Mouse (Mus musculus) adrenal gland, postnatal 25 days (tissue): ENCODE results near the gene Ncmap. TPM values are rescaled to one million over a fixed set of nuclear protein-coding genes. Genes with fewer than 3 reads are reported as not detected.
A peak's percentile ranks its signal among the peaks of the same experiment; 100 is the strongest.

ENCODE experiments used
- DNase-seq: peaks from one replicate; pipeline ENCODE4 v3.0.0; 2021; ENCODE audit warnings: mixed read lengths
- long read RNA-seq: library from polyadenylated mRNA; stranded (forward); transcript quantifications from one replicate; pipeline ENCODE4 v2.0.0, GENCODE M21; 2021
- total RNA-seq: library from RNA; stranded (reverse); gene quantifications from 2 replicates; pipeline ENCODE4 v1.2.3, GENCODE M21; 2021

The Ncmap gene
- not detected in 2 replicates for total RNA-seq
- long read RNA-seq: 0 reads

DNA sequence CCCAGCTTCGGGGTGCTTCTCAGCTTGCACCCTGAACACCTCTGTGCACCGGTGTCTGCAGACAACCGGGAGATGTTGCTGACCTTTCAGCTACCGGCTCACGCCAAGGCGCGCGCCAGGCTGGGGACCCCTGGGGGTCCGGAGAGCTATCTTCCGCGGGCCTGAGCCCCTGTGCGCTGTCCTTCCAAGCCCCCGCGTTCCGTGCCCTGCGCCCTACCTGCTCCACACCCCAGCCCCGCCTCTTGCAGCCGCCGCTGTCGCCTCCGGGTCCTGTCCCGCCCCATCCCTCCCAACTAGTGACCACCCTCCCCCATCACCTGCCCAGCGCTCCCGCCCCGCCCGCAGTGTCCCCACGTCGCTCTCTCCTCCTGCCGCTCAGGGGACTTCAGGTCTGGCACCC lies at the start of gene Ncmap:
Gene Ncmap (minus strand): TSS at position 237 of the 400 bp plus-strand sequence.
- DNase-seq: no peak

DNA sequence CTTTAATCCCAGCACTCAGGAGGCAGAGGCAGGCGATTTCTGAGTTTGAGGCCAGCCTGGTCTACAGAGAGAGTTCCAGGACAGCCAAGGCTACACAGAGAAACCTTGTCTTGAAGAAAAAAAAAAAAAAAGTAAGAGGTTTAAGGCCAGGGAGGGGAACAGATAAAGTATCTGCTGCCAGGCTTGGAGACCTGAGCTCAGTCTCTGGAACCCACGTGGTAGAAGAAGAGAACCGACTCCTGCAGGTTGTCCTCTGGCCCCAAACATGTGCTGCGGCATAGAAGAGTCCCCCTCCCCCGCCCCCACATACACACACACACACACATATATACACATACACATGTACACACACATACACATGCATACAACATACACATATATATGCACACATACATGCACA lies 44.4 kb upstream of the Ncmap start:
- no peak for DNase-seq

DNA sequence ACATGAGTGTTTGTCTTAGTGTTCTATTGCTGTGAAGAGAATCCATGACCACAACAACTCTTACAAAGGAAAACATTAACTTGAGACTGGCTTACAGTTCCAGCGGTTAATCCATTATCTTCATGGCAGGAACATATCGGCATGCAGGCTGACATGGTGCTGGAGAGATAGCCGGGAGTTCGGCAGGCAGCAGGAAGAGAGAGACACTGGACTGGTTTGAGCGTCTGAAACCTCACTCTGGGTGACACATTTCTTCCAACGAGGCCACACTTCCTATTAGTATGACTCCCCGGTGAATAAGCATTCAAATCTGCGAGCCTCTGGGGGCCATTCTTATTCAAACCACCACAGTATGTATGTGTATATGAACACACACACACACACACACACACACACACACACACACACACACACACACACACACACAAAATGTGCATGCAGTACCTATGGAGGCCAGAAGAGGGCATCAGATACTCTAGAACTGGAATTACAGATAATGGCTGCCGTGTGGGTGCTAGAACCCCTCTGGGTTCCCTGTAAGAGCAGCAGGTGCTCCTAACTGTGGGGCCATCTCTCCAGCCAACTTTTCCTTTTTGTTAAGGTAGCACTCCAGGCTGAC lies 42.0 kb upstream of the Ncmap start:
- no peak for DNase-seq

DNA sequence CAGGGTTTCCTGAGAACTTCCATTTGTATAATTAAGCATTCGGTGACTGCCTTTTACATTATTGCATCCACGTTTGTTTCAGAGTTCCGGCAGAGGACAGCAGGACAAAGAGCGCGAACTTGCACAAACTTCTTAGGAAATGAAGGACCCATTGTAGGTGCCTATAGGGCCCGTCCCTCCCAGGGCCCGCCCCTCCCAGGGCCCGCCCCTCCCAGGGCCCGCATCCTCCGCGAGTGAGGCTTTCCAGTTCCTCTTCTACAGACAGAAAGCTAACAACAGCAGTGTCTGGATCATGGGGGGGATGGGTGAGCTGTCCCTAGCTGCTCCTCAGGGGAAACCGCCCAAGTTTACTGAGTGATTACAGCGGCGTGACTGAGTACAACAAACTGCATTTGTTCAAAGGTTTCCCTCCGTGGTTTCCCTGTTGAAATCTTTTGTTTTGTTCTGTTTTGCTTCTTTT lies 41.2 kb upstream of the Ncmap start:
- peak; percentile 47 for DNase-seq

DNA sequence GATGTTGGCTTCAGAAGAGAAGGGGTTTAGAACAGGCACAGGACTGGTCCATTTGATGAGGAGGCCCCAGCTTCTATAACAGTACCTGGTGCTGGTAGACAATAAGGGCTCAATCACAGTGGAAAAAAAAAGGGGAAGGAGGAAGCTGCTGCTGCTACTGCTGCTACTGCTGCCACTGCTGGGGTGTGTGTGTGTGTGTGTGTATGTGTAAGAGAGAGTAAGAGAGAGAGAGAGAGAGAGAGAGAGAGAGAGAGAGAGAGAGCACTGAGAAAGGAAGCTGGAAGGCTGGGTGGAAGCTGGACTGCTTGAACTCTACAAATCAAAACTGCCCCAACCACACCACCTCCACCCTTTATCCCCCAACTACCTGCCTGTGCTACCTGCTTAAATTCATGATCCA lies 39.9 kb upstream of the Ncmap start:
- no peak for DNase-seq

DNA sequence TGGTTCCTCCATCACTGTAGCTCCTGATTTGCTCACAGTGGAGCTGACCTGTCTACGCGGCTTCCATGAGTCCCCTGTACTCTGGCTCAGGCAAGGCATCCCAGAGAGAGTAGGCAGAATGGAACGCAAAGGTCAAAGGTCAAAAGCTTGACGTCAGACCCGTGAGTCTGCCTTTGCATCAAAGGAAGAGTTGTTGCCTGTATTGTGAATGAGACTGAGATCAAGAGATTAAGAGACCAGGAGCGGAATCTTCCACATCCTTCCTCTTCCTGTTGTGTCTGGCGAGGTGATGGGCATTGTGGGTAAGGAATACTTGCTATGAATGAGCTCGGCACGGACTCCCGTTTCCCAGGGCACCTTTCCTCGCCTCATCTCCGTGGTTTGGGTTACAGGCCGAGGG lies 38.3 kb upstream of the Ncmap start:
- peak; percentile 16 for DNase-seq

DNA sequence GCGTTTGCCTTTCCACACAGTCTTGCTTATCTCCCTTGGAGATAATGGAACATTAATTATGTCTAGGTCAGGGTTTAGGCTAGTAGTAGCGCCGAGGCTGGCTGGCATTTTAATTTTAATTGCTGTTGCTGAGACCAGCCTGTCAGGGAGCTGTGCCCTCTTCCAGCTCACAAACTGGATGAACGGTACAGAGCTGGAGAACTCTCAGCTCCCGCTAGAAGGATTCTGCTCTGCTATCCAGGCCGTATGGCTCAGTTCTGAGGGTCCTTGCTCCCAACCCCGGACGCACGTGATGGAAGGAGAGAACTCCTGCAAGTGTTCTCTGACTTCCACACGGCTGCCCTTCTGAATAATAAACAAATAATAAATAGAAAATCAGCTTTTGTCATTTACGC lies 36.4 kb upstream of the Ncmap start:
- DNase-seq: no peak

DNA sequence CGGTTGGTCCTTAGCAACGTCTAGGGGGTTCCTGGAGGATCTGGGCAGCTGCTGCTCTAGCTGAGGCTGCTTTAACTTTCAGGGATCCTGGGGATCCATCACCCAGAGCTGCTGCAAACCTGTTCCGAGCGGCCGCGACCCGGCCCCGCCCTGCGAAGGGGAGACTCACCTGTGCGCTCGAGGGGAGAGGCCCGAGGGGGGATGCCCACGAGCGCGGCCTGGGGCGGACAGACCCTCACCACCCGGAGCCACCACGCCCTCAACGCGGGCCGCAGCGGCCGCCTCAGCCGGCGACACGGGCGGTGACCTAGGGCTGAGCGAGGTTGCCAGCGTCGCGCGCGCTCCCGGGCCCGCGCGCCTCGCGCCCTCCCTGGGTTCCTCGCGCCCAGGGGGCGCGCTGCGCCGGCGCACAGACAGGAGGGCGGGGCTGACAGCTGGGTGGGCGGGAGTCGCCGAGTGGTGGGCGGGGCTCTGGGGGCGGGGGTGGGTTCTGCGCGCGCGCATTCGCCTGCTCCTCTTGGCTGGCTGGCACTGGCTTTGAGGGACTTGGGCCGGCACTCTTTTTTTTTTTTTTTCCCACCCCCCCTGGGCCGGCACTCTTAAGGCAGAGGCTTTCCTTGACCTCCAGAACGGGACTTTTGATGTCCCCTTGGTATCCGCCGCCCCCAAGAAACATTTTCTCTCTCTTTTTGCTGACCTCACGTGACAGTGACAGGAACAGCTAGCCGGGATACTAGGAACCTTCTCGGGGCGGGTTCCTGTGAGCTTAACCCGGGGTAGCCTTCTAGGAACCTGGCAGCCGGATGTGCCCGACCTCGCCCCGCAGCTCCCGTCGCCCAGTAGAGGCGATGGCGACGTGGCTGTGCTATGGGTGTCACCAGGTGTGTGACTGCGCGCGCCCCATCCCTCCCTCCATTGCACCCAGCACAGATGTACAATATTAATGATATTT lies 35.7 kb upstream of the Ncmap start, which contains the start of gene Rcan3:
Gene Rcan3 (minus strand): TSS at position 411 of the 952 bp plus-strand sequence.
- peak; percentile 89 for DNase-seq

DNA sequence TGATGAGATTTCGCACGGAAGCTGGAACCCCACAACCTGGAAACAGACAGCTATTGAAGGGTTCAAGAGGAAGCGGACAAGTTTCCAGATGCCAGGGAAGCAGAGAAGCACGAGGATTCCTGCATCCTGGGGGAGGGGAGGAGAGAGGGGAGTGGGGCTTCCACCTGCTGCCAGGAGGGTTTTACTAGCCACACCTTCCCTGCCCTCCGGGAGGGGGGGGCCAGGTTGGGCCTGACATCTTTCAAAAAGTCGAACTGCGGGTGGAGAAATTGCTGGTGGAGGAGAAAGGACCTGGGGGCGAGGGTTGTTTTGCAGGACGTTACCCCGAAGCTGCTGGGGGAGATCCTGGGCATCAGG lies 35.0 kb upstream of the Ncmap start:
- no peak for DNase-seq

DNA sequence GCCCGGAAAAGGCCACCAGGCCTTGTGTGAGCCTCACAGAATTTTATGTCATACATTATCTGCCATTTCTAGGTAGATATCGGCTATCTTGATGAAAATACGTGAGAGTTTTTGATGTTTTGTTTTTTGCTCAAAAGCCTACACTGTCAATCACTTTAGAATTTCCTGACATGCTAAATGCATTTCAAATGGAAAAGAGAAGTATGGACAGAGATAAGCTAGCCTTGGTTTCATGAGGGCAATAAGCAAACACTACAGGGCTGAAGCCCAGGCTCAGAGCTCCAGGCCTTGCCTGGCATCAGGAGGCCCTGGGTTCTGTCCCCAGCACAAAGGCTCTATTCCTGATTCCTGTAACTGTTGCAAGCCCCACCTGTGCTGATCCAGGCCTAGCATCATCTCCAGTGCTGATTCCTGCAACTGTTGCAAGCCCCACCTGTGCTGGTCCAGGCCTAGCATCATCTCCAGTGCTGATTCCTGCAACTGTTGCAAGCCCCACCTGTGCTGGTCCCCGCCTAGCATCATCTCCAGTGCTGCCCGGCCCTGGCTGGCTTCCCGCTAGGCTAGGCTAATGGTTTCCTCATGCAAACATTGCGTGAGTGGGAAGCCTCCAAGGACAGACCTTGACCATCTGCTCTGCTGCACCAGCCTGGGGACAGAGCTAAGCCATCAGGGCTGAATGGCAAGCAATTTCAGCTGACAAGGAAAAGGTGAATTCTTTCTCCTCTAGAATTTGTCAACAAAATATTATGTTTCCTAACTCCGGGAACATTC lies 32.1 kb upstream of the Ncmap start:
- peak; percentile 43 for DNase-seq

DNA sequence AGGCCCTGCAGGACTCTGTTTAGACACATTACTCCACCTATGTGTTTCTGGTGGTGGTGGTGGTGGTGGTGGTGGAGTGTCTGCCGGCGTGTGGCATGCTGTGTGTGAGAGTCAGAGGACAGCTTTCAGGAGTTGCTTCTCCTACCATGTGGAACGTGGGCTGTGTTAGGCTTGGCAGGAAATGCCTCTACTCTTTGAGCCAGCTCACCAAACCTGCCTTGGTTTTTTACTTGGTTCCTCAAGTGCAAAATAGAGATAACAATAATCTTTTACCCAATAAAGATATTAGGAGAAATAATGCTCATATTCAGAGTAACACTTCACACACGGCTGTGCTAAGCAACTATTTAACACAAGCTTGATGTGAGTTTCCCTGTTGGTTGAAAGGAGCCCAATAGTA lies 31.4 kb upstream of the Ncmap start:
- DNase-seq: no peak

DNA sequence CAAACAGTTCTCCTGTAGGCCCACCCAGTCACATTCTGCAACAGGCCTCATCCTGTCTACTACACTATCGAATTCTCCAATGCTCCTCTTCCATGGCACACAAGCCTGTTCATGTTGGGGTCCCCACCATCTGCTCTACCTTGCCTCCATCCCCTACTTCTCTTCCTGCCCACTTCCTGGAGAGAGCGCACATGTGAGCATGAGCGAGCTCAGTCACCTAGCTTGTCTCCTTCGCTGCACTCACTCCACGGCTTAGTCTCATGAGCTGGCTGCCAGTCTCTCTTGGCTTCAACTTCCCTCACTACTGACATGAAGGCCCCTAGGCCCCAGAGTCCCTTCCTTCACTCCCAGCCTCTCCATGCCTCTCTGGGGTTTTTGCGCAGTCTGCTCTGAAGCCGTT lies 28.6 kb upstream of the Ncmap start:
- DNase-seq: no peak

DNA sequence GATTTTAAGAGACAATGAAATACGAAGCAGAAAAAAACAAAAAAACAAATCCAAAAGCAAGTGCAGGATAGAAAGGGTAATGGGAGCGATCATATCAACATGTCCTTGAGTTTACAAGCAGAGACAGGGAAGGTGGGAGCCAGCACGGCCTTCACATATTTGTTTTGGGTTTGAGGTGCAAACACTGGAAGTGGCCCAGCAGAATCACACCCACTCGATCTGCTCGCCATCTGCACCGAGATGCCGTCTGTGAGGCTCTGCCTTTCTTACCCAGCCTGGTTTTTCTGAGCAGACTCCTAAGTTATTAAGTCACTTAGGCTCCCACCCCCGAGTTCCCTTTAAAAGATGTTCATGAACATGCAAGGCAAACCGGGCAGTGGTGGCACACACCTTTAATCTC lies 27.6 kb upstream of the Ncmap start:
- DNase-seq: no peak

DNA sequence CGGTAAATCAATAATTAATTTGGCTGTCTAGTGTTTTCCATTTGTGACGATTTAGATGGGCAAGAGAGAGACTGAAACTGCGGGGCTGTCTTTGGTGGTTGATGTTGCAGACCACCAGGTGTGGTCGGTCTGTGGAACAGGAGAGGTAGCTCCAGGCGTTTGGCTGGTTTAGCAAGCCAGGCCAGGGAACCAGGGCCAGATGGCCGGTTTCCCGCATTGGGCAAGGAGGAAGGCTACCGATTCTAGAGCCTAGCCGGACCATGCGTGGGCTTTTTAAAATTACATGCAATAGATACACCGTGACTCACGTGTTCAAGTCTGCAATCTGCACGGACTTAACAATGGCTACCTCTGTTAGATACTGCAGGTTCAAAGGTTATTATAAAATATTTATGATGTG lies 22.9 kb upstream of the Ncmap start:
- no peak for DNase-seq

DNA sequence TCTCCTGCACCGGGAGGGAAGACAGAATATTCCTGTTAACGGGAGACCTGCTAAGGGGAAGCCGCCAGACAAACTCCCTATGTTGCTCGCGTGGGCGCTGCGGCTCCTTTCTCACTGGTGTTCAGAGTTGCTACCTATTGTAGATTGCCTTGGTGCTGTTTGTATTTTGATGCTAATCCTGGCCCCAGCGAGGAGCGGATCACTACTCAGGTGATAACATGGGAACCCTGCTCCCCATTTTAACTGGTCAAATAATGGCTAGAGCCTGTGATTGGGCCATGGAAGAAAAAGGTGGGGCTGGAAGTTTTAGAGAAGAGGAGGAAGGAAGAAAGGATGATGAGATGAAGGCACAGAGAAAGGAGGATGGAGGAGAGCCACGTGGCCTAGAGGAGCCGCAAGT lies 22.4 kb upstream of the Ncmap start:
- DNase-seq: no peak

DNA sequence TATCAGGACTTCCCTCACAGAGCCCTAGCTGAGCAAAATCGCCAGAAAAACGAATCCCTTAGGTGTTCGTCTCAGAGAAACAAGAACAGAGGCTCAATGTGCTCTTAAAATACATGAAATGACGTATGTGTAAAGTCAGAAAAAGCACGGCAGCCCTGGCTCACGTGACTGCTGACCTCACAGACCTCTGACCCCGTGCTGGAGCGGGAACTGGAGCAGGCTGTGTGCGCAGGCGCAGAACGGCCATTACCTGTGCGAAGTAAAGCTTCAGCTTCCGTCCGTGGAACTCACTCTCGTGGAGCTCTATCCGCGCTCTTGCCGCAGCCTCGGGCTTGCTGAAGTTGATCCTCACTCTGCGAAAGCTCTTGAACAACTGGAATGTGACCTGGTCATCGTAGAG lies 22.0 kb upstream of the Ncmap start:
- no peak for DNase-seq

DNA sequence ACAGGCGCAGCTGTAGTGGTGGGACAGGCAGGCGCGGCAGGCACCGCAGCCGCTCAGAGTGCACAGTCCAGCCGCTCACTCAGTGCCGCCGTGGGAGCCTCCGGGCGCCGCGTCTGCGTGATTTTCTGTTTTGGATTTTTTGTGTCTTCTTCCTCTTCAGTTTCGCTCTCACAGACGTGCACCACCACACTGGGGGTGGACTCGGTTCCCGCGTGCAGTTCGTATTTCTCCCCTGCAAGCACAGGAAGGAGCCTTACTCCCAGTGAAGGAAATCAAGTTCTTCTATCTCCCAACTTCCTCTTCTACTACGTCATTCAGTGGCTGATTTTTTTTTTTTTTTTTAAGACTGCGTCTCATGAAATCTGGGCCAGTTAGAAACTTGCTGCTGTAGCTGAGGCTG lies 18.3 kb upstream of the Ncmap start:
- DNase-seq: no peak

DNA sequence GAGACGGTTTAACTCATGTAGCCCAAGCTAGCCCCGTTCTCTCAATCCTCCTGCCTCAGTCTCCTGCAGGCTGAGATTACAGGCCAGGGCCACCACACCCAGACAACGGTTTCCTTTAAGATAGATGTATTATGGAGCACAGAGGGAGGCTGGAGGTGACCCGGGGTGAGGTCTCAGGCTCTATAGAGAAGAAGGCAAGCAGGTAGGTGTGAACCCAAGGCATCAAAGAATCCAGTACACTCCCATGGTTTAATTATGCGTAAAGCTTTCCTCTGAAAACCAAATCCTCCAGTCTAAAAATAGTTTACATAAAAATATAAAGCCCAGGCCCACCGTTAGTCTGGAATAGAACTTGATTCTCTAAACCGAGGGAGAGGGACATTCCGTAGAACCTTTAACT lies 15.5 kb upstream of the Ncmap start:
- no peak for DNase-seq

DNA sequence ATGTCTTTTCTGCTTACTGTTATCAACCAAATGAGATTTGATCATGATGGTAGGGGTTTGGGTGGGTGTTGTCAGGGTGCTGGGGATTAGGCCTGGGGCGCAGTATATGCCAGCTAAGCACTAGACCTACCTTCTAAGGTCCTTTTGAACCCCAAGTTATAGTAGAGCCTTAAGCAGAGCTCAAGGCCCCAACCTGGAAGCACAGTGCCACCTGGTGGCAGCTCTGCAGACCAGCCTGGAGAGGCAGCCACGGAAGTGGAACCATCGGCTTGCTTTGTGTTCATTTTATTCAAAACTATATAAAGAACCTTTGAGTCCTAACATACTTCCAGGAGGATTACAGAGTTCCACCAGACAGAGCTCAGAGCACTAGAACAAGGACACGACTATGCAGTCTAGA lies 13.6 kb upstream of the Ncmap start:
- DNase-seq: peak; percentile 76

DNA sequence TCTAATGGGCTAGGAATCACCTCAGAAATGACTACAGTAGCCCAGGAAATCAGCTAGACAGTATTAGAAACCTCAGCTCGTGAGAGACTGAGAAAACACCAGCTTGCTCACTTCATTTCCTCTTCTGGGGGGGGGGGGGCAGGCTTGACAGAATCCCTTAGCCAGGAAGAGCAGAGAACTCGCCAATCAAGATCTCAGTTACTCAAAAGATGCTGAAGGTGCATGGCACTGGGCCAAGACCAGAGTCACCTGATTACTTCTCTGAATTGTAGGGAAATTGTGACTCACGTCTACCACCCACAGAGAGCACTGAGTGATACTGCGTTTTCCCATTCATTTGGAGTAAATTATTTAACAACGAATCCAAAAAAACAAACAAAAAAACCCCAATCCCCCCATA lies 8.2 kb upstream of the Ncmap start:
- no peak for DNase-seq

DNA sequence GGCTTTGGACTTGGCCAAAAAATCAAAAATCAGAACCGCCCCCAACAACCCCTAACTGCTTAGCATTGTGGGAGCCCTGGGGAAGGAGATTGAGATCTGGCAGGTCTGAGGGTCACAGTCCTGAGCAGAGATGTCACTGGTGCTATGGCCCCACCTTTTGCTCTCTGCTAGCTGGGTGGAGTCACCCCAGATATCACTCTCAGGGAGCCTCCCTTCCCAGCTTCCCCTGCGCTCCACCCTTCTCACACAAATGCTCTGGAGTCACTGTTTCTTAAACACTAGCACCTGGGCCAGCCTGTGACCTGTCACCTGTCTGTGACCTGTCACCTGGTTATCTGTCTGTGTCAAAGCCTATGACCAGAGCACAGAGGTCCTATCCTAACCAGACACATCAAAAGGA lies 6.9 kb upstream of the Ncmap start:
- DNase-seq: no peak

DNA sequence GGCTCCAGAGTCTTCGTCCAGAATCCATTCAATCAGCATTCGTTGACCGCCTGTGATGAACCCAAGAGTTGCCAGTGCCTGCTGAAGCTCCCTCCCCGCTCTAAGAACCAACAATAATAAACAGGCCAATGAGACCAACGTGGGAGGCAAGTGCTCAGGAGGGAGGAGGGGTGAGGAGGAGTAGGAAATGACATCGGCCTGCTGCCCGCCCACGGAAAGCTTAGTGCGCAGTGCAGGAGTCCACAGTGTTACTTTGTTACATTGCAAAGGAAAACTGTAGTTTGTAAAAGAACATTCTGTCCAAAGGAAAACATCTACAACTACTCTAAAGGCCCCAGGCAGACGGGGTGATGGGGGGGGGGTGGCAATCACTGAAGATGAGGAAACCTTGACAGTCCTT lies 6.0 kb upstream of the Ncmap start:
- DNase-seq: no peak

DNA sequence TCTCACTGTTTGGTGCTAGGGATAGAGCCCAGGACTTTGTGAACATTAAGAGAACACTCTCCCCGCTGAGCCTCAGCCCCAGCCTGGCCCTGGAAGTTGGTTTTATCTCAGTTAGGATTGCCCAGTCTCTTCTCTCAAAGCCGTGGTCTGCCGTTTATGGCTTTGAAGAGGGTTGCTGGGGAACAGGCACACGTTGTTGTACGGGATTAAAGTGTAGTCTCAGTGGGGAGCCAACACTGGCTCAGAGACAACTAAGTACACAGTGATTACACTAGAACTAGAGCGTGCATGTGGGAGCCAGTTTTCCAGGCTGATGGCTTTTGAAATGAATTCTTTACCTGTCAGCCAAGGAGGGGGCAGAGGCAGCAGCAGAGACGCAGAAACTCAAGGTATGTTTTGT lies 3.9 kb upstream of the Ncmap start:
- no peak for DNase-seq
